Mouse (Mus musculus): Measurements from ENCODE around the gene Psmb9.

DNA sequence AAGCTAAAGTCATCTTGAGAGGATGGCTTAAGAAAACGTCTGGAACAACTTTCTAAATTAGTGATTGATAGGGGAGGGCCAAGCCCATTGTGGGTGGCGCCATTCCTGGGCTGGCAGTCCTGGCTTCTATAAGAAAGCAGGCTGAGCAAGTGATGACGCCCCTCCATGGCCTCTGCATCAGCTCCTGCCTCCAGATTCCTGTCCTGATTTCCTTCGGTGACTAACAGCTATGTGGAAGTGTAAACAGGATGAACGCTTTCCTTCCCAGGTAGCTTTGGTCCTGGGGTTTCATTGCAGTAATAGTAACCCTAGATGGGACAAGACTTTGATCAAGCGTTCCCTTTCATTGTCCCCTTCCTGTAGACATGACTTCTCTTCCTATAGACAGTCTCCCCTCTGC, 8.5 kb downstream of the Psmb9 start:
- TF ChIP-seq POLR2A (IDR thresholded peaks at IDR 0.05; ENCODE audit: borderline replicate concordance, low read depth, low read length) (no peak), CTCF (IDR thresholded peaks at IDR 0.05; ENCODE audit: low read depth, low read length) (no peak)

Measured in bone marrow macrophage, adult 2 months (primary cell).